Mouse (Mus musculus) hindbrain, embryonic 16.5 days (tissue): ENCODE data around the gene Fkrp. TPM values are rescaled to one million over a fixed set of nuclear protein-coding genes. Genes with fewer than 3 reads are reported as not detected.

ENCODE experiments used
- ATAC-seq: fragments of 200-750 bp; cut with Nextera tagmentation; 2 replicates; pipeline ENCODE4 v1.8.0; 2017; ENCODE audit warnings: moderate TSS enrichment, moderate library complexity
- H3K27ac ChIP-seq: fragments of 300-500 bp; sonication (generic); 2 replicates; pipeline ENCODE4 v1.5.1; 2014; ENCODE audit warnings: low read depth, mild to moderate bottlenecking, control low read depth, low read length, moderate library complexity
- H3K27me3 ChIP-seq: fragments of 300-500 bp; sonication (generic); replicated peaks from 2 replicates; pipeline ENCODE4 v1.6.1; 2014; ENCODE audit warnings: low read length; ENCODE audit not compliant: control insufficient read depth, insufficient read depth
- H3K36me3 ChIP-seq: fragments of 300-500 bp; sonication (generic); 2 replicates; pipeline ENCODE4 v1.6.1; 2014; ENCODE audit warnings: mild to moderate bottlenecking, low read length, moderate library complexity, mixed read lengths; ENCODE audit not compliant: control insufficient read depth, insufficient read depth
- H3K4me1 ChIP-seq: fragments of 300-500 bp; sonication (generic); 2 replicates; pipeline ENCODE4 v1.6.1; 2014; ENCODE audit warnings: low read depth, low read length; ENCODE audit not compliant: control insufficient read depth, insufficient read depth
- H3K4me2 ChIP-seq: fragments of 300-500 bp; sonication (generic); 2 replicates; pipeline ENCODE4 v1.6.1; 2014; ENCODE audit warnings: mild to moderate bottlenecking, low read length, control low read depth, moderate library complexity
- H3K4me3 ChIP-seq: fragments of 300-500 bp; sonication (generic); 2 replicates; pipeline ENCODE4 v1.5.1; 2014; ENCODE audit warnings: mild to moderate bottlenecking, low read length, control low read depth, moderate library complexity
- H3K9ac ChIP-seq: fragments of 300-500 bp; sonication (generic); 2 replicates; pipeline ENCODE4 v1.6.1; 2014; ENCODE audit warnings: low read depth, mild to moderate bottlenecking, control low read depth, low read length, moderate library complexity
- H3K9me3 ChIP-seq: fragments of 300-500 bp; sonication (generic); 2 replicates; pipeline ENCODE4 v1.6.1; 2014; ENCODE audit warnings: mild to moderate bottlenecking, low read length, moderate library complexity; ENCODE audit not compliant: control insufficient read depth
- WGBS: fragments of 180-500 bp; shearing (Covaris S2); extraction: QIAGEN DNeasy Blood & Tissue Kit; methylation state at CpG from one replicate; pipeline ENCODE4 v1.1.7; 2014; 5-methylcytosine and 5-hydroxymethylcytosine counted together
- polyA plus RNA-seq: library from polyadenylated mRNA; unstranded; fragments of >200 nt; fragmentation: Nextera tagmentation; extraction: Ambion mirVana; gene quantifications from 2 replicates; pipeline ENCODE4 v1.2.1, GENCODE M21; 2015

The Fkrp gene
- polyA plus RNA-seq, 1 experiment from 2014 or later: 46.9 TPM

DNA sequence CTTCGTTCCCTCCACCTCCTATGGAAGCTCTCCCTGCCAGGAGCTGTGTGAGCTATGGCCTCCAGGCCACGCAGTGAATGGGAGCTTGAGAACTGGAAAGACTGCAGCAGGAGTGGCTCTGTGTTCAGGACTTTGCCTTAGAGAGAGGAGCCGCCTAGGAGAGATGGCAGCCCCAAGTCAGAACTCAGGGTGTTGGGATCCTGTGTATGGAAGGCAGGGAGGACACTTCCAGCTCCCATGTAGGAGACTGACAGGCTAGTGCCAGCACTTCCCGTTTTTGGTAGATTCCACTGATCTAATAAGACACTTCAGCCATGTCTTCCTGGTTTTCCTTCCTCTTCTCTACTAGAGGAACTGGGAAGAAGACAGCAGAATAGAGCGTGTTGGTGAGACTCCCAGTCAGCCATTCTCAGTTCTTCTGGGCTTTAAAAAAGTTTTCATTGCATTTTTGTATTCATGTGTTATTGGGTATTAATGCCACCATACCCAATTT is 3.8 kb upstream of the Fkrp start:
- 69% methylated on average over 5 of the region's 5 CpGs for WGBS
- H3K4me1 ChIP-seq: peaks cover 59% of the 10 kb centered on the region
- H3K27ac ChIP-seq: no peak overlapping the region
- ATAC-seq: no peak
- no peak overlapping the region for H3K4me3 ChIP-seq
- H3K36me3 ChIP-seq: peaks cover 5% of the 10 kb centered on the region
- no peaks in the 10 kb centered on the region for H3K9me3 ChIP-seq
- H3K9ac ChIP-seq: no peak overlapping the region
- H3K4me2 ChIP-seq: no peak overlapping the region
- no peaks in the 10 kb centered on the region for H3K27me3 ChIP-seq

DNA sequence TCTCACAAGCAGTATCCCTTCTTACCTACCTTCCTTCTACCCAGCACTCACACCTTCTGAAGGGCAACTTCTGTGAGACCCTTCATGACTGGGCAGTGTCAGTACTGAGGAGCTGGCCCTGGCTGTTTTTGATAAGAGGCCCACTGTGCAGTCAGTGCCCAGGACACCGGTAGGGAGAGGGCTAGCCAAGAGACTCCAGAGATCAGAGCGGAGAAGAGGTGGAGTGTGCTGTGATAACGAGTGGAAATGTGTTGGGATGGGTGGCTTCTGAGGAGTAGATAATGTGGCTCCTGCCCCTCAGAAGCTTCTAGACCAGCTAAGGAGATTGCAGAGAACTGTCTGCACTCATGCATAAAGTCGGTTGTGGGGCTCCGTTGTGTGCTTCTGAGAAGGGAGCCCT is 3.3 kb upstream of the Fkrp start:
- Histone ChIP-seq H3K36me3 (peaks cover 3% of the 10 kb centered on the region; the same call in 1 of the 2 replicates), H3K4me1 (peaks cover 64% of the 10 kb centered on the region), H3K4me3 (no peak overlapping the region), H3K4me2 (peak overlapping the region; percentile 14; the same call in 1 of the 2 replicates), H3K9me3 (no peaks in the 10 kb centered on the region), H3K9ac (peak overlapping the region; percentile 18; the same call in 1 of the 2 replicates), H3K27ac (no peak overlapping the region), H3K27me3 (no peaks in the 10 kb centered on the region)
- 73% methylated on average over 5 of the region's 5 CpGs for WGBS
- ATAC-seq: no peak

DNA sequence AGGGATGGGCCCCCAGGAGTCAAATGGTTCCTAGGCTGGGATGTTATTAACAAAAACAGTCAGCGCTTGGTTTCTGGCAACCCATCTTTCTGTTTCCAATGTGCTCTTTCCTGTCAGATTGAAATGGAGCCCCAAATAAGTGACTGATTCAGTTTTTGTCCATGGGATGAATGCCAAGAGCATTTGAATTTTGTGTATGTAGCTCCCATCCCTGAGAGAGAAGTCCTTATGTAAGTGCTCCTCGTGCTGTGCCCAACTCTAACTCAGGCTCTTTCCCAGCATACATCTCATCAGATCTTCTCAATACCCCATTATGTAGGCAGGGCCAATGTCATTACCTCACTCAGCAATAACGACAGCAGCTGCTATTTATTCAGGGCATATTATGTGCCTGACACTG is 1.2 kb upstream of the Fkrp start:
- WGBS: 27% methylated on average over 3 of the region's 3 CpGs
- Histone ChIP-seq H3K4me3 (peak overlapping the region; percentile 82), H3K36me3 (no peaks in the 10 kb centered on the region), H3K9me3 (no peaks in the 10 kb centered on the region), H3K4me1 (peaks cover 64% of the 10 kb centered on the region), H3K27ac (peak overlapping the region; percentile 99; the same call in 1 of the 2 replicates), H3K27me3 (no peaks in the 10 kb centered on the region), H3K4me2 (peak overlapping the region; percentile 83), H3K9ac (peak overlapping the region; percentile 99)
- ATAC-seq: no peak

DNA sequence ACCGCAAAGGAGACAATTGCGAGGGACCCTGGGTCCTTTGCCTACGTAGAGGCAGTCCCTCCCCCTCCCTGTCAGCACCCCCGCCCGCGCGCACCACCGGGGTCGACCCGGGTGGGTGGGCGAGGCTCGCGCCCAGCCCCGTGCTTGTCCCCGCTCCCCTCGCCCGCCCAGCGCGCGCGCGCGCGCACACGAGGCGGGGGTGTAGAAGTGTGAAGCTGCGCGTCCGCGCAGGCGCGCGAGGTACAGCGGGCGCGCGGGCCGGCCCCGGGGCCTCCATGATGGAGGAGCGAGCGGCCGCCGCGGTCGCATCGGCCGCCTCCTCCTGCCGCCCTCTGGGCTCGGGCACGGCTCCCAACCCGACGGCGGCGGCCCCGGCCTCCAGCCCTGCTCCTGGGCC is 456 bp downstream of the Fkrp start:
- Histone ChIP-seq H3K9me3 (no peaks in the 10 kb centered on the region), H3K4me2 (peak overlapping the region; percentile 83), H3K9ac (peak overlapping the region; percentile 99), H3K27me3 (no peaks in the 10 kb centered on the region), H3K36me3 (no peaks in the 10 kb centered on the region), H3K4me3 (peak overlapping the region; percentile 82), H3K27ac (peak overlapping the region; percentile 99), H3K4me1 (peaks cover 61% of the 10 kb centered on the region)
- peak; percentile 66 for ATAC-seq
- under 1% methylated on average over 46 of the region's 55 CpGs for WGBS

DNA sequence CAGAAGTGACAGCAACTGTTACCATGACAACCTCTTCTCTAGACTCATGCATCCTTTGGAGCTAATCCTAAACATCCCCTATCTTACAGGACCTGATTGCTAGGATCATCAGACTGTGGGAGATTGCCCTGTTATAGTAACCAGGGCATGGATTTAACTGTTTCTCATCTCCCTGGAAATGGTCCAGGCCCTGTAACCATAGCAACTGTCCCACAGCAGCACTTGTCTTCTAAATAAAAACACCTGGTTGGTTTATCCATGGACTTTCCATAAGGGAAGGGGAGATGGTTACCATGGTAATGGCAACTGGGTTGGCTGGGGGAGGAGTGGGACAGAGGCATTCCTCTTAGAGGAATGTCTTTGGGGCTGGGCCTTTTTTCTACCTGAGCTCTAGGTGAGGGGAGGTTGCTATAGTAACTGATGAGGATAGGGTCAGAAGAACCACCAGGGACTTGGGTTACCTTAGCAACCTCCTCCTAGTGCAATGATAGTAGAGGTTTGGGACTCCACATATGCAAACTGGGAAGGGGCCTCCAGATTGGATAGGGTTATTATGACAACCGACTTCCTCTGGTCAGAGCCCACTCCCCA is 1.1 kb downstream of the Fkrp start, which contains the start of gene Strn4:
TSS of gene Strn4 (plus strand) at position 539 of the 591 bp plus-strand sequence.
- Histone ChIP-seq H3K27me3 (no peaks in the 10 kb centered on the region), H3K4me2 (peak within 1 kb of the TSS; percentile 83), H3K27ac (peak within 1 kb of the TSS; percentile 99), H3K9ac (peak within 1 kb of the TSS; percentile 99), H3K4me3 (peak within 1 kb of the TSS; percentile 82), H3K4me1 (peaks cover 55% of the 10 kb centered on the region), H3K36me3 (no peaks in the 10 kb centered on the region), H3K9me3 (no peaks in the 10 kb centered on the region)
- ATAC-seq: peak; percentile 83
- WGBS: 0% methylated on average over 1 of the region's 1 CpGs

DNA sequence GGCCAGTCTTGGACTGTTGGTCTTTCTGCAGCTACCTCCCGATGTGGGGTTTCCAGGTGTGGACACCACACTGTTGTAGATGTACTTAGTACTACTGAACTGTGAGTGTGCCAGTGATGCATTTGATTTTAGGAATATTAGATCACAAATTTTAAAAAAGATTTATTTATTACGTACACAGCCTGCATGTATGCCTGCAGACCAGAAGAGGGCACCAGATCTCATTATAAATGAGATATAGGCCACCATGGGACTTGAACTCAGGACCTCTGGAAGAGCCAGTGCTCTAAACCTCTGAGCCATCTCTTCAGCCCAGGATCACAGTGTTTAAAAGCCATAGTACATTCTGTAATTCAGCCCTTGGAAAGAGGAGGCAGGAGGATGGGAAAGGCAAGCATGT is 4.0 kb downstream of the Fkrp start:
- Histone ChIP-seq H3K4me2 (no peak overlapping the region), H3K4me3 (no peak overlapping the region), H3K36me3 (peaks cover 5% of the 10 kb centered on the region; the same call in 1 of the 2 replicates), H3K27me3 (no peaks in the 10 kb centered on the region), H3K9ac (no peak overlapping the region), H3K4me1 (peaks cover 30% of the 10 kb centered on the region), H3K9me3 (no peaks in the 10 kb centered on the region), H3K27ac (no peak overlapping the region)
- WGBS: 66% methylated on average over 2 of the region's 2 CpGs
- ATAC-seq: no peak

DNA sequence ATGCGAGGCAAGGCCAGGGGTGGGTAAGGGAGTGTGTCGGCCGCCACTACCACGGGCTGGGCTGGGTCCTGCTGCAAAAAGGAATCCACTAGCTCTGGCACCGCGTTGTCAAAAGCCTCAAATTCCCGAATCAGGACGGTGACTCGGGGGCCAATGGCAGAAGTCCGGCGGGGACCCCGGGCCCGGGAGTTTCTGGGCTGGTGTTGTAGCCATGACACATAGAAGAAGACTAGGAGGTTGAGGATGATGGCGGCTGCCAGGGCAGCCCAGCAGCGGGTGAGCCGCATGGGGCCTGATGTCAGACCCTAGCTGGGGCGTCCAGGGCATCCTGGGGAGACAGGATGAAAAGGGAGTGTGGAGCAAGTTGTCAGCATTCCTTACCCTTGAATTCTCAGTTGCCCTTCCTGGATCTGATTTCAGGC is 4.9 kb downstream of the Fkrp start:
- ATAC-seq: no peak
- Histone ChIP-seq H3K27me3 (no peaks in the 10 kb centered on the region), H3K9me3 (no peaks in the 10 kb centered on the region), H3K27ac (peak overlapping the region; percentile 95), H3K4me1 (peaks cover 27% of the 10 kb centered on the region), H3K36me3 (peaks cover 7% of the 10 kb centered on the region), H3K9ac (peak overlapping the region; percentile 86), H3K4me2 (peak overlapping the region; percentile 81), H3K4me3 (peak overlapping the region; percentile 58)
- 13% methylated on average over 17 of the region's 17 CpGs for WGBS

DNA sequence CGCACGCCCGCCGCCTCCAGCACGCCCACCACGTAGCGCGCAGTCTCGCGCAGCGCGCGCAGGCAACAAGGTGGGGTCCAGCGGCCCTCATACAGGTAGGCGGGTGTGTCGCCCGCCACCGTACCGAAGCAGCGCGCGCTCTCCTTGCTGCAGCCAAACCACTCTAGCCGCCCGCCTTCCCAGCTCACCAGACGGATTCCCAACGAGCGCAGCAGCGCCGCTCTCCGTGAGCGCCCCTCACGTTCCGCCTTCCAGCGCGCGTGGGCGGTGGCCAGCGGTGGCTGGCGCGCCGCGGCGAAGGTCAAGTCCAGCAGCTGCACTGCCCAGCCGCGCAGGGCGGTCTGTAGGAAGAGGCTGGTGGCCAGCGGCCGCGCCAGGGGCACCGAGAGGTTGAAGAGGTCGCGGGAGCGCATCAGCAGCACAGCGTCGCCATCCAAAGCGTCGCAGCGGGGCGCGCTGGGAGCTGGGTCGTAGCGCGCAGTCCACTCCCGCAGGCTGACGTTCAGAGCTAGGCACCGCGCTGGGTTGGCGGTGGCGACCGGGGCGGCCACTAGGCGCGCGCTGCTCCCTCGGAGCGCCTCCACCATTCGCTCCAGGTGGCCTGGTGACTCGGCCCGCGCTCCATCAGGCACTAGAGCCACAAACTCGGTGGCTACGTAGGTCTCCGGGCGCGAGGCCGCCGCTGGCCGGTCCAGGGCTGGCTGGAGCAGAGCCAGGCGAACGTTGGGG is 5.4 kb downstream of the Fkrp start:
- Histone ChIP-seq H3K4me1 (peaks cover 27% of the 10 kb centered on the region), H3K9me3 (no peaks in the 10 kb centered on the region), H3K4me2 (peak overlapping the region; percentile 81), H3K36me3 (peaks cover 7% of the 10 kb centered on the region), H3K27me3 (no peaks in the 10 kb centered on the region), H3K27ac (peak overlapping the region; percentile 95), H3K4me3 (peak overlapping the region; percentile 58), H3K9ac (peak overlapping the region; percentile 86)
- ATAC-seq: peak; percentile 53
- 4% methylated on average over 81 of the region's 90 CpGs for WGBS

DNA sequence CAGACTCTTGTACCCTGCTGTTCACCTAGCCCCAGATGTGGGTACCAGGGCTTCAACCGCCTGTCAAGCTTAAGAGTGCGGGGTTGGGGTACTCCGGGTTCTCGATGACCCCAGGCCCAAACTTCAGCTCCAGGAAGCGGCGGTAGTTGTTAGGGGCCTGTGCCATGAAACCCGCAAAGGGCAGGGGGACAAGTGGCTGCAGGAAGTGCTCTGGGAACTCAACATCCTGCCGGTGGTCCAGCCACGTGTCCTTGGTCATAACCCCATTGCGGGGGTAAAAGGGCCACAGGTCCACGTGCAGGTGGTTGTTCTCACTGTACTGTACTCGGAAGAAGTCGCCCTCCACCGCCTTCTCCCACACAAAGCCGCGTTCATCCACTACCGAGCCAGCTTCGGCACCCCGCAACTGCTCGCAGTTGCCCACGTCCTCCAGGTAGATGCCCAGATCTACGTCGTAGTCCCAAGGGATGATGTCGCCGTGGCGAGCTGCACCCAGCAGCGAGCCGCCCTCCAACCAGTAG is 6.1 kb downstream of the Fkrp start:
- peak overlapping the region; percentile 81 for H3K4me2 ChIP-seq
- peaks cover 7% of the 10 kb centered on the region for H3K36me3 ChIP-seq
- peak overlapping the region; percentile 86 for H3K9ac ChIP-seq
- peaks cover 23% of the 10 kb centered on the region for H3K4me1 ChIP-seq
- 41% methylated on average over 28 of the region's 28 CpGs for WGBS
- no peaks in the 10 kb centered on the region for H3K9me3 ChIP-seq
- H3K27me3 ChIP-seq: no peaks in the 10 kb centered on the region
- peak overlapping the region; percentile 95 for H3K27ac ChIP-seq
- H3K4me3 ChIP-seq: peak overlapping the region; percentile 58
- ATAC-seq: peak; percentile 15; the same call in 1 of the 2 replicates
